Mouse (Mus musculus): ENCODE data around the gene 4931414P19Rik.

- TF ChIP-seq EP300 (IDR thresholded peaks at IDR 0.05; ENCODE audit: insufficient read depth, low read depth, low read length) (no peak), POLR2A (IDR thresholded peaks at IDR 0.05; ENCODE audit: insufficient read depth, low read length) (no peak)
These were observed 3.2 kb downstream of the 4931414P19Rik start for GRCm38 (mm10) chr14:54602613-54603012.
